Mouse (Mus musculus) urinary bladder, adult 2 months (tissue): ENCODE measurements around the gene Hmgb1. TPM values are rescaled to one million over a fixed set of nuclear protein-coding genes. Genes with fewer than 3 reads are reported as not detected.

ENCODE experiments used
- DNase-seq: peaks from one replicate; pipeline ENCODE4 v3.0.0; 2022; ENCODE audit warnings: low spot score
- polyA plus RNA-seq: library from polyadenylated mRNA; depleted of rRNA; stranded (reverse); fragments of >200 nt; gene quantifications from 2 replicates; pipeline ENCODE4 v1.2.3, GENCODE M21; 2012; rRNA removed

Hmgb1 gene
- polyA plus RNA-seq, 1 experiment = 230 TPM

- DNase-seq = no peak
Measured at GRCm38 (mm10) chr5:148996709-148997037, 187.6 kb downstream of the Hmgb1 start.

Other genes starting within 250 kb of the Hmgb1 start
- not detected in 2 replicates for gene Gm42791, start 189.3 kb downstream of the Hmgb1 start, polyA plus RNA-seq
- 16.9 and 21.6 TPM in 2 replicates for gene Uspl1, start 139 bp downstream of the Hmgb1 start, polyA plus RNA-seq
- gene Alox5ap, start 80.3 kb upstream of the Hmgb1 start, polyA plus RNA-seq = 35.2 and 36.0 TPM in 2 replicates
- gene Medag, start 227.3 kb upstream of the Hmgb1 start, polyA plus RNA-seq = 30.4 and 31.6 TPM in 2 replicates